Mouse (Mus musculus) spleen, postnatal 14 days (tissue): ENCODE data around the gene Srpx2.

Experiments
- DNase-seq, 2 experiments: peaks; one replicate each; pipeline ENCODE4 v3.0.0; 2021 to 2022; ENCODE audit warnings: low spot score in 2 of 2

Gene Srpx2

DNA sequence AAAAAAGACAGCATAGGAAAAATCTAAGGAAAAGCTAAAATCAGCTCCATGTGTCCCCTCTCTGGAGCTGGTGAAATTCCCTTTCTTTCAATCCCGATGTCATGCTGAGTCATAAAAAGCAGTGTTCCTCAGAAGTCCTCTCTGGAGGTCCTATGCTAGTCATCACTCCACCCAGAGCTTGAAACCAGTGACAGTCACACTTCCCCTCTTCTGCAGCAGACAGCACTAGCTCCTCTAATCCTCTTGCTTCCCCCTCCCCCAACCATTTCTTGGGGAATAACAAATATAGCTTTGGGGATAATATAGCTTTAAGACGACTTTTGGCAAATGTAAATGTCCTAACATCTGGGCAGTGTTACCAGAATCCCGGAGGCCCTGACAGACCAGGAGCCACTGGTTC is at the start of gene Srpx2:
Gene Srpx2 (plus strand): TSS at position 166 of the 400 bp plus-strand sequence.
- no peak for DNase-seq

DNA sequence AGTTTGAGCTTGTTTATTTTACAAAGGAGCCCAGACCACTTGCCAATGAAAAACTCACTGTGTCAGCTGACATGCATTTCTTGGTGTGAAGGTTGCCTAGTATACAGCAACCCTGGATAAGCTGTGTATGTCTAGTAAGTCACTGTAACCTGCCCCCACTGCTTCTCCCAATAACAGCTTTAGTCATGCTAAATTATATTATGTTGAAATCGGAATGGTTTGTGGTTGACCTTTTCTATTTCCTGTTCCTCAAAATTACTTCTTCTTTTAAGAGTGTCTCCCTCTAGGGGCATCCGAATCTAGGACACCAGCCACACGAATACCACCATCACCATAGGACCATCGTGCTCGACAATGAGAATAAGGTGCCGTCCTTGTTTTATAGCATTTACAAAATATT is 38.5 kb upstream of the Srpx2 start:
- DNase-seq, result no peak

DNA sequence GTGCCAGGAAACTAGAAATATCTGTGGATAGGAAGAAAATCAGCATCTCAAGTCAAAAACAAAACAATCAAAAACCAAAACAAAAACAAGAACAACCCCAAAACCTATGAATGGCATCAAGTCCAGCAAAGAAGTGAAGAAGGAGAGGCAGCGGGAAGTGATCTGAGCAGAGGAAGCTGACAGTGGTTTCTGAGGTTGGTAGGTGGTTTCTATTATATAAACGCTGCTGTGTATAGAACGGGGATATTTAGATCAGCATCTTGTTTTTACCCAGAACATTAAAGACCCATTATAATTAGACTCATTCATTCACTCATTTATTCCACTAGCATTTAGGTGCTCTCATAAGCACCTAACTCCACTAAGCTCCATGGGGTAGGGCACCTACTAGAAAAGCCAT is 20.9 kb upstream of the Srpx2 start:
- DNase-seq, result no peak

DNA sequence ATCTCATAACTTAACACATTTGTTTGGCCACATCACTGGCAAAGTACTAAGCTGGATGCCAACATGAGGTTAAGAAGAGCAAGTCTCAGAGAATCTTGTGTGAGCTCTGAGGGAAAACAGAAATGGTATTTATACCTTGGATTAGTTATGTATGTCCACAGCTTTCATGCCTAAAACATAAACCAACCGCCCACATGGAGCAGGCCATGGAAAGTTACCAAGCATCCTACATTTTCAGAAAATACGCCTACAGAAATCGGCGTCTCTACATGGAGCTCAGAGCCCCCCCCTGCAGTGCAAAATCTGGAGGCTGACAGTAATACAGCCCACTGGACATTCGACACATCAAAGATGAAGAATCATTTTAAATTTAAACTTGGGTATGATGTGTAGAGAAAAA is 20.1 kb upstream of the Srpx2 start:
- DNase-seq, result no peak

DNA sequence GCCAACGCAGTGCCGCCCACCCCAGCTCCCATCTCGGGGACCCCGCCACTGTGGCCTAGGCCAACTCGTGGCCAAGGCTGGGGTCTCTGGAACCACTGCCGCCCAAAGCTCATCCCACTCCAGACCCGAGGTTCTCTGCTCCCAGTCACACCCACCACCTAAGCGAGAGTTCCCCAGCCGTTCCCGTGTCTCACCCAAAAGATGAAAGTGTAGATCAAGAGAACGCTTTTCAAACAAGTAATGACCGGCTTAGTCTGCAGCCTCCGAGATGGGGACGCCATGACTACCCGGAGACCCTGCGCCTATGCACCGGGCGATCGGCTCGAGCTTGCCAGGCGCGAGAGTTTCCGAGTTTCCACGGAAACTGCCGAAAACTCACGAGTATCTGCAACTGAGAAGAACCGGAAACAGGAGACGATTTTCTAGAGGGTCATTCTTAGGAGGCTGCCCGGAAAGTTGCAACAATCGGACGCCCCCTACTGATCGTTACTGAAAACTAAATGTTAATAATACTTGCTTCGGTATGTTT is 10.1 kb upstream of the Srpx2 start, which contains the start of gene Tspan6:
Gene Tspan6 (minus strand): TSS at position 416 of the 529 bp plus-strand sequence.
- DNase-seq, result peak; percentile 32 to 40

DNA sequence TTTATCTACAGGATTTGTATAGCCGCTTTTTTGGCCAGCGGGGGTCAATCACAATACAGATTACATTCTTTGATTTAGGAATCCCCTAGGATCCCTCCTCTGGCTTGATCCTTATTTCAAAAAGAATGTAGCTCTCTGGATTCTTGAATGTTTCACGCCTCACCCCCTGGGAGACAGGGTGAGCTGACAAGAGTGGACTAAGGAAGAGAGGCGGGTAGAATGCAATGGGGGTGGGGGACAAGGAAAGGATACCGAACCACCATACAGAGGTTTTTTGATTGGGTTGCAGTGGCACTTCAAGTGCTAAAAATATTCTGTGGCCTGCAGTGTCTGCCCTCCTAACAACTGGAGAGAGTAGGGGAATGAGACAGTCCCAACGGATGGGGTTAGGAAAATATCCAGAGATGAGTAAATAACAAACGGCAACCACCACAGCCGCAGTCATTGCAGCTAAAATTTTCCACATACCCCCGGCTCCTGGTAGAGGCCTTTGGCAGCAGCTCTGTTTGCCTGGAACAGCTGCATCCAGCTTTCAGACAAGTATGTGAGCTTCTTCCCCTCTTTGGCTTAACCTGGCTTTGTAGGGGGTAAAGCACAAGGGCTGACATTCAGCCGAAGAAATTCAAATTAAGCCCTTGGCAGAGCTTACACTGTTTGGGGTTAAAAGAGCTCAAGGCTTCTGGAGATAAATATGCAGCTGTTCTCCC is 3.3 kb downstream of the Srpx2 start:
- no peak for DNase-seq

DNA sequence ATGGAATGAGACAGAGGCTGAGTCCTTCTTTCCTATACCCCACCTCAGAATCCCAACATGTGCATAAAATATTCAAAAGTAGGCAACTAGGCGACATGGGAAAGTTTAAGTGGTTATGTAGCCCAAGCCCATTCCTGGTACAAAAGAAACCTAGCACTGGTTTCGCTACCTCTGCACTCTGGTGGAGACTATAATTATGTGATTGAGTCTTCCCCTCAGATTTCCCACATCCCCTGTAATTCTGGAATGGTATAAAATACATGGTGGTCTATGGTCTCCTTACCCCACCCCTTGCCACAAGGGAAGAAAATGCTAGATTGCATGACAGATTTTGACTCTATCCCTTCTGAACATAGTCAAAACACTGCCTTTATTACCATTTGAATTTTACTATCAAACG is 4.8 kb downstream of the Srpx2 start:
- no peak for DNase-seq

DNA sequence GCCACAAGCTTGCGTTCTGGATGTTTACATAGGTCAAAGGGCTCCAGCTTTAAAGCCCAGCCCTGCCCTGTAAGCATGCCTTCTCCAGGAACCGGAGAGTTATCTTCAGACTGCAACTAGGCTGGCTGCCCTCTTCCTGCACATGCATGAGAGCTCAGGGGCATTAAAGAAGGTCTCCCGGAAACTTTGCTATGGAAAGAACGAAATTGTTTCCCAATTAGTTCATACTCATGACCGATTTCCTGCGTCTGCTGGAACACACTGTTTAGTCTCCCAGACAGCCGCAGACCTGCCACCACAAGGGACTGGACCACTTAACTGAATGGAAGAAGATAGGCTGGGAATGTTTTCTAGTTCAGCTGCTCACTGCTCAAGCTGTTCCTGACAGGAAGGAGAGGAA is 6.0 kb downstream of the Srpx2 start:
- no peak for DNase-seq

DNA sequence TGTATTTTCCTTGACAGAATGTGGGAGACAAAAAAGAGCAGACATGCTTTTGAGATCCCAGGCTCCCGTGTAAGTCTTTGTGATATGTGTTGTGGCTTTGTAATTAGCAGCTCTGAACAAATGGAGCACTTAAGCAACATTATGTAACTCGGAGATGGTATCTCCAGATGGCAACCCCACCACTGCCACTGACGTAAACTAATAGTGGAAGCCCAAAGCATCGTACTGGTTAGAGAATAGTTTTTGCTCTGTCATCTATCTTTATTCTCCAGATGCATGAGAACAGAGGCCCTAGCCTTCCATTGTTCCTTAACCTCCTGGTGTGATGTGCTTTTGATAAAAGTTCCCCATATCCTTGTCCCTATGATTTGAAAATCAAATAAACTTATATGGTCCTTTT is 13.0 kb downstream of the Srpx2 start:
- DNase-seq, result no peak

DNA sequence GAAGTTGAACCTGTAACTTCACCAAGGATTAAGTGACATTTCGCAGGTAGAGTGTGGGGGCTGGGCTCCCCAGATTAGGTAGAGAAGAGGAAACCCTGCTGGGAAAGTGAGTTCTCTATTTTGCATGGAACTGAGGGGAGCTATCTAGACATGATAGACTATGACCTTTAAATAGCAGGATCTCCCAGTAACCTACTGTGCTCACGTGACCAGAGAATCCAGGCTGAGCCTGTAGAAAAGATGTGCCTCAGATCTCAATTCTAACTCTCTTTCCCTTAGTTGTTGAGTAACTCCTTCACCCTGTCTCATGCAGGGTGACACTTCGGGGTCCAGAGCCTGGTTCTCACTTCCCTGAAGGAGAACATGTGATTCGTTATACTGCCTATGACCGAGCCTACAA is 18.5 kb downstream of the Srpx2 start:
- no peak for DNase-seq

DNA sequence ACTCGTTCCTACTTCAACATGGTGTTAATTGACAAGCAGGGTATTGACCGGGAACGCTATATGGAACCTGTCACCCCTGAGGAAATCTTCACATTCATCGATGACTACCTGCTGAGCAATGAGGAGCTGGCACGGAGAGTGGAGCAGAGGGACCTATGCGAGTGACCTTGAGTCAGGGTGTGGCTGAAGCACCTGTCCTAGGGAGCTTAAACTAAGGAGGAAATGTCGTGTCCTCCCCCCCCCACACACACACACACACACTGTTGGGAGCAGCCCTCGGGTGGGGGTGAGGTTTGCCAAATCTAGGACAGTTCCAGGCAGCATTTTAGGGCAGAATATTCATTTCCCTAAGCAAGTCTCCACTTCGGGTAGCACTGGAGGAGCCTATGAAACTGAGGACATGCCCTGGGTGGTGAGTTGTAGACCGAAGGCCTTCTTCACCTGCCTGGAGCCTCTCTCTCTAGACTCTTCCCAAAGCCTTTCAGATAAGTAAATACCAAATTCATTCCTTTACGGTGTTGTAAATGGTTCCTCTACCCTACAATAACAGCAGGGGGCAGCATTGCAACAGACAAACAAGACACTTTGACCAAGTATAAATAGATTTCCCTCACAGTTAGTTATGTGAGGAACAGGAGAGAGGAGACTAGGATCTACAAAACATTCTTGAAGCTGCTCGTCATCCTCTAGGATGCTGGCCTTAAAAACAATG is 23.2 kb downstream of the Srpx2 start:
- no peak for DNase-seq

DNA sequence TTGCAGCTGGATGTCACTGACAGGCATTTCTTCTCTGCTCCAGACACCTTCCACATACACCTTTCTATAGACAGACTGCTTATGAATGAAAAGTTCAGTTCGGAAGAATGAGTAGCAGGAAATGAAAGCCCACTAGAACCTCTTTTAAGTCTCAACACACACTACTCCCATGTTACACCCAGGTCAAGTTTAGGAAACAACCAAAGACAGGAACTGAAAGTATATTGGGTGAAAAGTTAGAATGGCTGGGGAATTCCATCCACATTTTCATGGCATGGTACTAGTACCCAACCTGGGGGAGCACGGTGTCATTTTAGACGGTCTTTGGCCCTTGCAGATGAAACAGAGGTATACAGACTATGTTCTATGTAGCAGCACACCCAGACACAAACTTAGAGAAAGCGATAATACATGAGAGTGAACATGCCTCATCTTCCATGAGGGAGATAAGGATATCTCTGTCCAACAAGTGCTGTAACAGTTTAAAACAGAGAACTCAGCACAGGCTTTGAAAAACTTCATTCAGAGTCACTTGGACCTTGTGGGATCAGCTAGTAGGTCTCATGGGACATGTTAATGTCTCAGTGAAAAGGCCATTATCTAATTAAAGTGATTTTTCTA is 28.5 kb downstream of the Srpx2 start:
- DNase-seq, result no peak

DNA sequence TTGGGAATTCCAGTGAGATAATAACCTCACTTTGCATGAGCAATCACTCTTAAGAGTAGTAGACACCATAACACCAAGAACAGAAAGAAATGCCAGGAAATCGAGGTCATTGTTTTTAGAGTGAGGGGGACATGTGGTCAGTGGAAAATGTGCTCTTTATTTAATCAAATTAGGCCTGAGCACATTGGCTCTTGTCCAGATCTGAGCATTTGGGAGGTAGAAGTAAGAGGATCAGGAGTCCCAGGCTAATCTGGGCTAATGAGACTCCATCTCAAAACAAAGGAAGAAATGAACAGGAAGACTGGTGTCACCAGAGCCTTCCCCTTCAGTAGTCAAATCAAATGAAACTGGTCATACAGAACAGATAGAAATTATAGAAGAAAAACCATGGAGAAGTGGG is 31.3 kb downstream of the Srpx2 start:
- no peak for DNase-seq

DNA sequence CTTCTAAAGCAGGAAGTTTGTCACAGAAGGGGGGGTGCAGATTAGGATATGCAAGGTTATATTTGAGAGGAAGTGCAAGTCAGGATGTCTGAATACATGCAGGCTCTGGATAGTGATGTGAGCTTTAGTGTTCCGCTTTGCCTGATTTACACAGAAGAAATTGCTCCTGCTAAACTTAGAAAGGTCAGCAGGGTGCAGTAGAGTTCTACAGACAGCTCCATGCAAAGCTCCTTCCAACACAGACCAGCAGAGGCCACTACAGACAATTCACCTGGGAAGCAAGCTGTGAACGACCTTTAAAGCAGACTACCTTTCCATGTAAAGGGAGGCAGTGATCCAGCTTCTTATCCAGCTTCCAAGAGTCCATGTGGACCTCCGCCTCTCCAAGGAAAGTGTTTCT is 39.2 kb downstream of the Srpx2 start:
- peak in 1 of 2 experiments; percentile 13 for DNase-seq

DNA sequence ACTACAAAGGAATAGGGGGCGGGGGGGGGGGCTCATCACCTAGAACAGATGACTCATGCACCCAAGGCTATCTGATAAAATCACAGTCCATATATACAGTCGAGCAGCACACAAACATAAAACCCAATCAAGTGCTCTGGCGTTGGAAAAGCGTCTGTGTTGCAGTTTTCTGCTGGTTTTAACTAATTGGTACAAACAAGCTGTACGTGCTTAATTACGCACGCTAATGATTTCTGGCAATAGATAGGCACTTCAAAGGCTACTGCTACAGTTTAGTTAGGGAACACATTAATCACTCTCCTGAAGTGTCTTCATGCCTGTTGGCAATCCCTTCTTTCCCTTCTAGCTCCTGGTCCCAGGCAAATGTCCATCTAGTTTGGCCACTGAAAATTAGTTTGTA is 46.4 kb downstream of the Srpx2 start:
- no peak for DNase-seq

DNA sequence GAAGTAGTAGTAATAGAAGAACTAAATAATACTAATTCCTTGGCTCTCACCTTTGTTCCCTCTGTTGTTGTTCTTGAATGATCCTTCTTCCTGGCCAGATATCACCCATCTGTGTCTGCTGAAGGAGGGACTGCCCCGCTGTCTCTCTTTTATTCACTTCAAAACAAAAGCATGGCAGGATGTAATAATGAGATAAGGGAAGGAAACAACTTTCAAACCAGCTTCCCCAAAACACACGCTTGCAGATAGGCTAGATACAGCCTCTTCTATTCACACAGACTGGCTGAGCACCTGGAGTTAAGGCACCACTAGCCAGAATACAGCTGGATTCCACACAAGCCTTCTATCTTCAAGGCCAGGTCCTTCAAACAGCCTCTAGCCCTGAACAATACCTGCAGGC is 52.4 kb downstream of the Srpx2 start:
- no peak for DNase-seq

DNA sequence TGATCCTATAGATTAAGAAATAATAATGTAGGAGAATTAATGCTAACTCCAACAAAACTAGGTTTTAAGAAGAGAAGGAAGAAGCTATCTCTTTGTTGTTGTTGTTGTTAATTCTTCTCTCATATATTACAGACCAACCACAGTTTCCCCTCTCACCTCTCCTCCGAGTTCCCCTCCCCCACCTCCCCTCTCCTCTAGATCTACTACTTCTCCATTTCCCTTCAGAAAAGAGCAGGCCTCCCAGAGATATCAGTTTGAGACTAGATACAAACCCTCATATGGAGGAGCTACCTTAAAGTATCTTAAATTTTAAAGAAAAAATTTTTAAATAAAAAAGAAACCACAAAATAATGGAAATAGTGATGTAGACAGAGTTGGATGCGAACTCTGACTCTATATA is 56.4 kb downstream of the Srpx2 start:
- DNase-seq, result no peak

DNA sequence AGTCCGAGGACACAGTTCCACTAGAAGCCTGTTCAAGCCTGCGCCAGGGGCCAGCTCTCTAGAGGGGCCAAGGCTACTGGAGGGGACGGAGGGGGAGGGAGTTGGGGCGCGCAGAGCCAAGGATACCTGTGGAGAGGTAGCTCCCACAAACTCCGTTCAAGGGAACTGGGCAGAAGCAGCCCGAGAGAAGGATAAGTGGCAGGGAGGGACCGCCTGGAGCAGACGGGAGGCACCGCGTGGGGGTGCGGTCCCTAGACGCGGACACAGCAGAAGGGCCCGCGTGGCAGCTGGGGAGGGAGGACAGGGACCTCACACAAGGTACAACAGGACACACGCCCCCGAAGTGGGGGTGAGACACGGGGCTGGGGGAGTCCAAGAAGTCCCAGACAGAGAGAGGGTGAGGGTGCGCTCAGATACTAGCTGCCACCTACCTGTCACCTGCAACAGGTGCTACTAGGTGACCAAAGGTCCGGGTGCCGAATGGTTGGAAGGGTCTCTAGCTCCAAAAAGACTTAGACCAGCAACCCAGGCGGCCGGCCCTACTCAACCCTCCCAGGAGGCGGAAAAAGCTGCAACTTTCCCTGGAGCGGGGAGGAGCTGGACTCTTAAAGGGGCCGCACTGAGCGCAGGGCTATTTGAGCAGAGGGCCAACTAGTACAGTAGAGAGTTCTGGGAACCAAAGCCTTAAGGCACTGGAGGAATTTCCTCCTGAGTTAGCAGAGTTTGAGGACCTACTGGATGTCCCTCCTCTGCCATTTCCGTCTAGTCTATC is 73.2 kb downstream of the Srpx2 start, which contains the start of gene Sytl4:
Gene Sytl4 (minus strand): TSS at position 582 of the 772 bp plus-strand sequence.
- DNase-seq, result no peak
